In the genomic region with DNA sequence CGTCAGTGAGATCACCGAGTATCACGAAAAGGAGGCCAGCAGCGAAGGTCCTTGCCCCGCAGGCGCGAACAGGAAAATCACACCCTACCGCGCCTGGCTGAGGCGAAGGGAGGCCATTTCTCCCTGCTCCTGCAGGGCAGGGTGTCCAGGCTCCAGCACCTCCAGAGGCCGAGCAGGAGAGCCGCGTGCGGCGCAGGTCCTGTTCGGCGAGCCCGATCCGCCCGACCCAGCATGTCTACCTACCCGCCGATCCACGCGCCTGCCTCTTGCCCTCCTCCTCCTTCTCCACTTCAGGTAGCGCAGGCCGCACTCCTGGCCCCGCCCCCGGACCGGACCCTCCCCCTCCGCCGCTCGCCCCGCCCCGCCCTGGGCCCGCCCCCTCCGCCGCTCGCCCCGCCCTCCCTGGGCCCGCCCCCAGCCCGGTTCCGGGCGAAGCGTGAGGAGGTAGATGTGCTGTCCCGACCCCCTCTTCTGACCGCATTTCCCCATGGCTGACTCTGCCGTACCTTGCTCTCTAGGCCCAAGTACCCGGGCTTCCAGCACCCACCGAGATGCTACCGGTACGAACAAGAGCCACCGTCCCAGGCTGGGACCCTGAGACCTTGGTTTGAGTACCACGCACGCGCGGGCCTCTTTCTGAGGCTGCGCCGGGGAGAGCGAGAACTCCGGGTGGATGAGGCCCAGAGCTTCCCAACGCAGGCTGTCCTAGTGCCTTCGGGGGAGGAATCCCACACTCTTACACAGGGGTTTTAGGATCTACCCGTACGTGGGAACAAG, we compare ENCODE assay signal across 8 mouse cellular contexts. TPM values are rescaled to one million over a fixed set of nuclear protein-coding genes. Genes with fewer than 3 reads are reported as not detected.
DNase-seq lines count a peak whose midpoint lies in the region; ATAC-seq and TF ChIP-seq lines count a peak whose summit lies in the region.

Gene Rpap2 (plus strand): TSS at position 73 of the 777 bp plus-strand sequence.
Gene Glmn (minus strand): TSS at position 588 of the 777 bp plus-strand sequence.

- H3K27me3 ChIP-seq in megakaryocyte, embryonic 14.5 days (replicated peaks), result no peaks in the 10 kb centered on the region

- peak within 1 kb of the TSS; percentile 87 for H3K27ac ChIP-seq in cortical plate, adult 2 months (ENCODE audit: insufficient read depth, low read length)

- ATAC-seq in activated CD4-positive, CD25-positive, alpha-beta regulatory T cell, adult 4 months, result peak; percentile 86

- no peak for TF ChIP-seq CTCF in cortical plate, adult 2 months (IDR thresholded peaks at IDR 0.05; ENCODE audit: extremely low read depth, insufficient read depth, low read length)

- H3K4me3 ChIP-seq in cortical plate, adult 2 months (ENCODE audit: insufficient read depth, low read length), result peak within 1 kb of the TSS; percentile 94
- H3K4me3 ChIP-seq in megakaryocyte, embryonic 14.5 days (replicated peaks), result peak within 1 kb of the TSS; percentile 92

- peak; percentile 61 to 77 for DNase-seq in gastrocnemius, adult 8-10 months (ENCODE audit: low spot score in 2 of 2)
- DNase-seq in hindlimb bud, embryonic 11.5 days (ENCODE audit: extremely low spot score, low read depth, low spot score), result peak; percentile 31
- peak; percentile 70 to 73 for DNase-seq in left cerebral cortex, adult 8-10 months (ENCODE audit: low spot score in 2 of 2)
- peak; percentile 86 to 90 for DNase-seq in right cerebral cortex, postnatal 10 days (ENCODE audit: low spot score in 2 of 2)
- DNase-seq in urinary bladder, postnatal 25 days (ENCODE audit: low spot score), result peak; percentile 80

- peaks cover 2% of the 10 kb centered on the region for H3K4me1 ChIP-seq in cortical plate, adult 2 months (ENCODE audit: control insufficient read depth, insufficient read depth, low read length)
- peaks cover 25% of the 10 kb centered on the region for H3K4me1 ChIP-seq in megakaryocyte, embryonic 14.5 days

- TF ChIP-seq POLR2A in cortical plate, adult 2 months (IDR thresholded peaks at IDR 0.05; ENCODE audit: extremely low read depth, insufficient read depth, low read length), result peak; percentile 67; the same call in 1 of the 2 replicates

- no peaks in the 10 kb centered on the region for H3K9me3 ChIP-seq in megakaryocyte, embryonic 14.5 days

- H3K36me3 ChIP-seq in megakaryocyte, embryonic 14.5 days (replicated peaks; ENCODE audit: low read length), result peaks cover 42% of the 10 kb centered on the region

RNA-seq across cellular contexts. Expression of gene Rpap2, which starts in this region (rescaled TPM):
- polyA plus RNA-seq in activated CD4-positive, CD25-positive, alpha-beta regulatory T cell, adult 4 months (2017; shearing (Covaris generic)), result 10 to 100 TPM; 33.6 to 34.1 TPM
- polyA plus RNA-seq in cortical plate, adult 2 months (2012; rRNA removed), result 15.2 TPM in 2 replicates
- total RNA-seq in gastrocnemius, adult 8-10 months (2022), result 10 to 100 TPM; 10.2 to 16.1 (median 12.3) TPM
- total RNA-seq in left cerebral cortex, adult 8-10 months (2022), result 10 to 100 TPM; 20.7 to 25.3 (median 23.8) TPM
- polyA plus RNA-seq in megakaryocyte, embryonic 14.5 days (2012; ENCODE audit: insufficient read depth, low replicate concordance), result 1.3 TPM in 1 of 2 replicates, not detected in the other

RNA-seq across cellular contexts. Expression of gene Glmn, which starts in this region (rescaled TPM):
- polyA plus RNA-seq in activated CD4-positive, CD25-positive, alpha-beta regulatory T cell, adult 4 months (2017; shearing (Covaris generic)), result 10 to 100 TPM; 22.3 to 25.8 TPM
- polyA plus RNA-seq in cortical plate, adult 2 months (2012; rRNA removed), result 17.0 and 17.6 TPM in 2 replicates
- total RNA-seq in gastrocnemius, adult 8-10 months (2022), result 1 to 10 TPM; 4.1 to 5.7 (median 5.4) TPM
- 10 to 100 TPM; 18.9 to 23.9 (median 21.4) TPM for total RNA-seq in left cerebral cortex, adult 8-10 months (2022)
- 0.46 TPM in 1 of 2 replicates, not detected in the other for polyA plus RNA-seq in megakaryocyte, embryonic 14.5 days (2012; ENCODE audit: insufficient read depth, low replicate concordance)

Comparison
In these comparisons a context has a peak if more than half of its experiments do, and no peak if none do; other contexts are left out.
1. Peak in every context shown above with its lines: DNase-seq, ATAC-seq, H3K4me3 ChIP-seq and H3K27ac ChIP-seq.
2. RNA of gene Glmn (polyA plus RNA-seq): 22.3 to 25.8 TPM in activated CD4-positive, CD25-positive, alpha-beta regulatory T cell, adult 4 months and 17.0 to 17.6 TPM in cortical plate, adult 2 months; 0.46 TPM in megakaryocyte, embryonic 14.5 days; every median in the first group is over 10 times any median in the second.
3. DNase-seq: peak in every context shown above with its lines; median percentile 88 in right cerebral cortex, postnatal 10 days; 80 in urinary bladder, postnatal 25 days; 72 in left cerebral cortex, adult 8-10 months; 69 in gastrocnemius, adult 8-10 months; 31 in hindlimb bud, embryonic 11.5 days.